Mouse (Mus musculus): ENCODE results near the gene Ofd1.

DNA sequence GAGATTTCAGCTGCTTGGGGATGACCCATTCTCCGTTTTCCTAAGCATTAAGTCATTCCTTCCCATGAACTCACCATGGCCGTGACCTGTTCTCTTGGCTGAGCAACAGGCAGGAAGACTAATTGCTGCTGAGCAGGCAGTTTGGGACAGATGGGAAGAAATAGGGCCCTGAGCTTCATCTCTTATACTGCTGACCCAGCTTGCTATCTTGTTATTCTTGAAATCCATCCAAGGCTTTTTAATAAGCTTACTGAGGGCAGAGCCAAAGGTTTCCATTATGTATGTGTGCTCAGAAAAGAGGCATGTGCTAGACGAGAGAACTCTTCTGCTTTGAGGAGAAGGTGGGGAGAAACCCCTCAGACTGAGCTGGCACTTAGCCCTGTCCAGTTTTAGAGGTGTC lies 55.6 kb downstream of the Ofd1 start:
- TF ChIP-seq CTCF (IDR thresholded peaks at IDR 0.05; ENCODE audit: low read depth) (no peak), EP300 (IDR thresholded peaks at IDR 0.05; ENCODE audit: low read depth) (no peak)
